Mouse (Mus musculus) right cerebral cortex, postnatal 10 days (tissue): ENCODE data around the gene Larp7.
A peak's percentile ranks its signal among the peaks of the same experiment; 100 is the strongest.

Source experiments
- DNase-seq, 2 experiments: peaks; one replicate each; pipeline ENCODE4 v3.0.0; 2021; ENCODE audit warnings: low spot score in 2 of 2

The Larp7 gene

DNA sequence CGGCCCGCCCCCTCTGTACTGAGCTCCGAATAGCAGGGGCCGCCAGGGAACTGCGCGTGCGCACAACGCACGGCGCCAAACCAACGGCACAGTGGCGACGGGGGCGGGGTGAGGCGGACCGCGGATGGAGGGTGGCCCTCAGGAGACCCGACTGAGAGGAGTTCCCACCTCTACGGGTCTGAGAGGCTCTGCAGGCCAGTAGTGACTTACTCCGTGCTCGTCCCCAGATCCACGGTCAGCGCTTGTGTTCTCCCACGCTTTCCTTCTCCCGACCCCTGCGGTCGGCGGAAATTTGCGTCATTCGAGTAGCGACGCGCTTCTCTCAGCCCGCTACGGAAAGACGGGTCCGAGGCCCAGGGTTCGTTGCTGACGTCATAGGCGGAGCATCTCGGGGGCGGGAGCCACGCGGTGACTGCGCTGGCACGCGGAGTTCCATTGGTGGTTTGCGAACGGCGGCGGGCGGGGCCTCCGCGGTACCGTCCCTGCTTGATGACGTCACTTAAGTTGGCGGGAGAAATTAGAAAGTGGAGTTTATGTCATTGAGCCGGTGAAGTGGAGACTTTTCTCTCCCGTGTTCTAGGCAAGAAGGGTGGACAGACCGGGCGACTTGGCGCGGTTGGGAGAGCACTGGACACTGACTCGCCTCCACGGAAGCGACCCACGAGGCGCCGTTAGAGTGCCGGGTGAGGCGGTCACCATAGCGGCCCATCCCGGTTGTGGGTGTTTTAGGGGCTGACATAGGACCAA is at the start of gene Larp7, which contains the start of gene Zgrf1:
Gene Larp7 (minus strand): TSS at position 377 of the 747 bp plus-strand sequence.
Gene Zgrf1 (plus strand): TSS at position 517 of the 747 bp plus-strand sequence.
- DNase-seq = peak; percentile 99 to 100

GRCm38 (mm10) chr3:127597136-127597535 is 44.0 kb upstream of the Larp7 start:
- no peak for DNase-seq

GRCm38 (mm10) chr3:127572557-127572956 is 19.4 kb upstream of the Larp7 start:
- DNase-seq = peak; percentile 59 to 62

- DNase-seq = no peak
Observed at GRCm38 (mm10) chr3:127565129-127565528, 12.0 kb upstream of the Larp7 start.

DNA sequence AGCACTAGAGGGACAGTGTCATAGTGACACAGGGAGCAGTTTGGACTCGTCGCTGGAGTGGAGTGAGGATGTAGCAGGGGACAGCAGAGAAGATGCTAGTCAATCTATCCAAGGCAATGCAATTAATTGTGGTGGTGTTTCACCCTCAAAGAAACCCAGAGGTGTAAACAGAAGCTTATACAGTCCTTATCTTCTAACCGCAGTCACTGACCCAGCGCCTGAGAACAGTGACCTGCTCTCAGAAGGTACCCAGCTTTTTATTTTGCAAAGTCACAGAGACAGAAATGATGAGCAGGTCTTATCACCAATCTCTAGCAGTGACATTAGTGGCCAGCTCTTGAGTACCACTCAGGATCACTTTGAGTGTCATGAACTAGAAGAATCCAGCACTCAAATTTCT is 9.8 kb upstream of the Larp7 start:
- no peak for DNase-seq

DNA sequence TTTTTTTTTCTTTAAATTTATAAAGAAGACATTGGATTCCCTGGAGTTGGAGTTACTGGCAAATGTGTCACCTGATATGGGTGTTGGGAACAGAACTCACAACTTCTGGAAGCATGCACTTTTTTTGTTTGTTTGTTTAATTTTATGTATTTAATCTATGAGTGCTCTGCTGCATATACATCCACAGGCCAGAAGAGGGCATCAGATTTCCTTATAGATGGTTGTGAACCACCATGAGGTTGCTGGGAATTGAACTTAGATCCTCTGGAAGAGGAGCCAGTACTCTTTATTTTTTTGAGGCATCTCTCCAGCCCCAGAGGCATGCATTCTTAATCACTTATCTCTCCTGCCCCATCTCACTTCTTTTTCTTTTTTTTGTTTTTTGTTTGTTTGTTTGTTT is 5.1 kb upstream of the Larp7 start:
- no peak for DNase-seq

- no peak for DNase-seq
Observed at GRCm38 (mm10) chr3:127554723-127555122, 1.6 kb upstream of the Larp7 start.

GRCm38 (mm10) chr3:127553720-127554043 is 533 bp upstream of the Larp7 start:
- DNase-seq = no peak

GRCm38 (mm10) chr3:127552434-127552972 is 646 bp downstream of the Larp7 start:
- DNase-seq = no peak

- DNase-seq = peak in 1 of 2 experiments; percentile 26
Observed at GRCm38 (mm10) chr3:127547882-127548281, 5.3 kb downstream of the Larp7 start.

- DNase-seq = no peak
Observed at GRCm38 (mm10) chr3:127544610-127545121, 8.5 kb downstream of the Larp7 start.

GRCm38 (mm10) chr3:127543976-127544375 is 9.2 kb downstream of the Larp7 start:
- DNase-seq = no peak

GRCm38 (mm10) chr3:127539193-127539592 is 14.0 kb downstream of the Larp7 start:
- no peak for DNase-seq

- no peak for DNase-seq
Observed at GRCm38 (mm10) chr3:127530293-127530692, 22.9 kb downstream of the Larp7 start.

GRCm38 (mm10) chr3:127529824-127530223 is 23.3 kb downstream of the Larp7 start:
- no peak for DNase-seq

DNA sequence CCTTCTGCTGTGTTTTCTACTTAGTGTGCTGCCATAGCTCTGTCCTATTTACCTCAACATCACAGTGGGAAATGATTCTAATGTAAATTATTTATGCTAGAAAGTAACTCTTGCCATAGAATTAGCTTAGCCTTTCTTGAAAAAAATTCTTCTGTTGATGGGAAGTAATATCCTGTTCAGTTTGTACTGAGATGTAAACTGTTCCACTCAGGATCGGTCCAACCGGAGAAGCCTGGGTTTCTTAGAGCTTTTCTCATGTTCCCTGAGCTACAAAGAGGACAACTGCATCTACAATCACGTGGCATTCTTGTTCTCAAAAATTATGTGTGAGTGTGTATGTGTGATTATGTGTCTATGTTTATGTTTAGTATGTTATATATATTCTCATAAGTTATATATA is 23.9 kb downstream of the Larp7 start:
- no peak for DNase-seq

GRCm38 (mm10) chr3:127527465-127528034 is 25.6 kb downstream of the Larp7 start:
- DNase-seq = peak; percentile 43 to 55

DNA sequence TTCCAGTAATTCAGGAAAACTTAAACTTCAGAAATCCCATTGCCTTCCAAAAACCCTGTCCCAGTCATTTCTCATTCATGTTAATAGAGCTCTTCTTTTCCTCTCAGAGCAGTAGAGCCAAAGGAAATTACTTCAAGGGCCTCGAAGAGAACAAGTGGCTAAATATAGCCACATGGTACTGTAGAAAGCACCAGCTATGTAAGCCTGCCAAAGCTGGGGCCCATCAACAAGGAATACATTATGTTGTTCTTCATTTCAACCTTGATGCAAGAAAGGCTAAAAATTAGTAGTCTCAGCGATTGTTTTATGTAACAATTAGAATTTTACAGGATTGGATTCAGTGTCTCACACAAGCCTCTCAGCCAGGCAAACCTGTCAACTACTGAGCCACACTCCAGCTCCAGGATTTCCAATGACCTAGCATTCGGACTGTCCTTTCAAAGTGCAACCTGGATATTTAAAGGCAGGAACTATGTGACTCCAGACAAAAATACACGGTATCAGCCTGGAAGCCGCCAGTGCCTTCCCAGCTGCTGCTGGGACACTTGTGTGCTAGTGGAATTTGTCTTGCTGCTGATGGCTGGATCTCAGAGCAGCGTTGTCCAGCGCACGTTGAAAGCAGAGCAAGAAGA is 27.8 kb downstream of the Larp7 start:
- DNase-seq = no peak

- DNase-seq = no peak
Observed at GRCm38 (mm10) chr3:127521156-127521555, 32.0 kb downstream of the Larp7 start.

GRCm38 (mm10) chr3:127520300-127520699 is 32.8 kb downstream of the Larp7 start:
- no peak for DNase-seq

DNA sequence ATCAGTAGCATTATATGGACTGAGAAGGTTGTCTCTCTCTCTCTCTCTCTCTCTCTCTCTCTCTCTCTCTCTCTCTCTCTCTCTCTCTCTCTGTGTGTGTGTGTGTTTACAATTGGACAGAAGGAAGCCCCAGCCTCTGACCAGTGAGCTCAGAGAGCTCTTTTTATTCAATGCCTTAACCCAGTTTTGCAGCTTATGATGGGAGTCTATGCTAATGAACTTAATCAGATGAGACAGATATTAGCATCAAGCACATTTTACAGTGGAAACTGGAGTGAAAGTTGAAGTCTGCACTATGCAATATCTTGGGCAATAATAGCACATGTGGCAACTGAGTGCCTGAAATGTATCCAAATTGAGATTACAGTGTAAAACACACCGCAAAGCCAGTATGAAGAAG is 37.9 kb downstream of the Larp7 start:
- no peak for DNase-seq

GRCm38 (mm10) chr3:127513699-127514098 is 39.5 kb downstream of the Larp7 start:
- no peak for DNase-seq
